Mouse (Mus musculus) embryonic facial prominence, embryonic 14.5 days (tissue): ENCODE data around the gene Cd68. TPM values are rescaled to one million over a fixed set of nuclear protein-coding genes. Genes with fewer than 3 reads are reported as not detected.

Experiments used
- ATAC-seq: fragments of 200-750 bp; cut with Nextera tagmentation; 2 replicates; pipeline ENCODE4 v1.8.0; 2017; ENCODE audit warnings: low read depth, moderate number of reproducible peaks, moderate TSS enrichment
- DNase-seq: peaks from one replicate; pipeline ENCODE4 v3.0.0-alpha.2; 2015; ENCODE audit warnings: low spot score
- H3K27ac ChIP-seq: fragments of 300-500 bp; sonication (generic); replicated peaks from 2 replicates; pipeline ENCODE4 v1.5.1; 2014; ENCODE audit warnings: low read depth, mild to moderate bottlenecking, low read length, moderate library complexity
- H3K27me3 ChIP-seq: fragments of 300-500 bp; sonication (generic); replicated peaks from 2 replicates; pipeline ENCODE4 v1.6.1; 2014; ENCODE audit warnings: low read length; ENCODE audit not compliant: control insufficient read depth, insufficient read depth
- H3K36me3 ChIP-seq: fragments of 300-500 bp; sonication (generic); 2 replicates; pipeline ENCODE4 v1.6.1; 2014; ENCODE audit warnings: low read length, mixed read lengths; ENCODE audit not compliant: control insufficient read depth, insufficient read depth
- H3K4me1 ChIP-seq: fragments of 300-500 bp; sonication (generic); 2 replicates; pipeline ENCODE4 v1.6.1; 2014; ENCODE audit warnings: antibody characterized with exemption, low read length; ENCODE audit not compliant: control insufficient read depth, insufficient read depth
- H3K4me2 ChIP-seq: fragments of 300-500 bp; sonication (generic); 2 replicates; pipeline ENCODE4 v1.6.1; 2014; ENCODE audit warnings: low read depth, mild to moderate bottlenecking, low read length, moderate library complexity, mixed read lengths
- H3K4me3 ChIP-seq: fragments of 300-500 bp; sonication (generic); 2 replicates; pipeline ENCODE4 v1.5.1; 2014; ENCODE audit warnings: low read depth, mild to moderate bottlenecking, low read length
- H3K9ac ChIP-seq: fragments of 300-500 bp; sonication (generic); 2 replicates; pipeline ENCODE4 v1.6.1; 2014; ENCODE audit warnings: low read depth, mild to moderate bottlenecking, low read length, moderate library complexity, mixed read lengths
- H3K9me3 ChIP-seq: fragments of 300-500 bp; sonication (generic); 2 replicates; pipeline ENCODE4 v1.6.1; 2016; ENCODE audit warnings: low read length; ENCODE audit not compliant: control insufficient read depth
- WGBS: fragments of 180-500 bp; shearing (Covaris S2); extraction: QIAGEN DNeasy Blood & Tissue Kit; methylation state at CpG from one replicate; pipeline ENCODE4 v1.1.7; 2014; 5-methylcytosine and 5-hydroxymethylcytosine counted together
- polyA plus RNA-seq: library from polyadenylated mRNA; unstranded; fragments of >200 nt; fragmentation: Nextera tagmentation; extraction: Ambion mirVana; gene quantifications from 2 replicates; pipeline ENCODE4 v1.2.1, GENCODE M21; 2014

Cd68 gene
- polyA plus RNA-seq, 1 experiment from 2014 or later: 22.0 TPM

- no peak overlapping the region for H3K9ac ChIP-seq
- H3K36me3 ChIP-seq: no peaks in the 10 kb centered on the region
- H3K27me3 ChIP-seq: no peaks in the 10 kb centered on the region
- H3K27ac ChIP-seq: no peak overlapping the region
- H3K4me2 ChIP-seq: no peak overlapping the region
- WGBS: 88% methylated on average over 1 of the region's 1 CpGs
- no peak overlapping the region for H3K4me3 ChIP-seq
- ATAC-seq (no peak), DNase-seq (no peak)
- peaks cover 16% of the 10 kb centered on the region for H3K4me1 ChIP-seq
- no peaks in the 10 kb centered on the region for H3K9me3 ChIP-seq
These were observed 23.9 kb upstream of the Cd68 start for GRCm38 (mm10) chr11:69689891-69690290.

DNA sequence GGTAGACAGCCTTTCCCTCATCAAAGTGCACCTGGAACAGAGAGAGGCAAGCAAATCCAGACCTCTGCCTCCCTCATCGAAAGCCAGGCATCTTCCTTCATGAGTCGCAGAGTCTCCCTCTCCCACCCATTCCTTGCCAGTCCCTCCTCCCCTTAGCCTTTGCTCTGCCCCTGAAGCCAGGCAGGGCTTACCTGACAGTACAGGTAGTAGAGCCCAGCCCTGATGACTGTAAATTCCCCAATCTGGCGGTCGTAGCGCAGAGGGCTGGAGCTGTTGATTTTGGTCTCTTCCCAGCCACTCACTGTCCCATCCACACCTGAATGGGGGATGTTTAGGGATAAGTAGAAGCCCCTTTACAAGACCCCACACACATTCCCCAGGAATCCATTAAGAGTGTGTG, 21.1 kb upstream of the Cd68 start:
- 44% methylated on average over 5 of the region's 5 CpGs for WGBS
- Histone ChIP-seq H3K9ac (peak overlapping the region; percentile 30; the same call in 1 of the 2 replicates), H3K4me3 (no peak overlapping the region), H3K27ac (peak overlapping the region; percentile 71; the same call in 1 of the 2 replicates), H3K4me2 (no peak overlapping the region), H3K27me3 (no peaks in the 10 kb centered on the region), H3K9me3 (no peaks in the 10 kb centered on the region), H3K36me3 (no peaks in the 10 kb centered on the region), H3K4me1 (peaks cover 26% of the 10 kb centered on the region)
- ATAC-seq (no peak), DNase-seq (no peak)

DNA sequence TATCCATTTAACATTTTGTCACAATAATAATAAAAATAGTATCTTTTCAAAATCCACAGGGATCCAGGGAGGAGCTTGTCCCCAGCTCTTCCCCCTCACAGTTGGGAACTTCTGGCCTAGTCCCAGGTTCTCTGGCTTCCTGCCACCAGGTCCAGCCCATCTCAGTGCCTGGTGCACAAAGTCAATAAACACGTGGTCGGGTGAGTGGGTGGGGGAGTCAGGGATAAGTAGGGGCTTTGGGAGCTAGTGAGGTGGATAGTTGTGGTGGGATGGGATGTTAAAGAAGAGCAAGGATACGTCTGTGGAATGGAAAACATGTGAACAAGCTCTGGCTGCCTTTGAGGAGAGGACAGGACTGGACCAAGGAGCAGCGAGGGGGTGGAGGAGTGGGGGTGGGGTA, 20.4 kb upstream of the Cd68 start:
- WGBS: 12% methylated on average over 4 of the region's 4 CpGs
- ATAC-seq (no peak), DNase-seq (peak; percentile 70)
- Histone ChIP-seq H3K4me2 (no peak overlapping the region; the same call in 1 of the 2 replicates), H3K27me3 (no peaks in the 10 kb centered on the region), H3K27ac (peak overlapping the region; percentile 71; the same call in 1 of the 2 replicates), H3K9ac (peak overlapping the region; percentile 30; the same call in 1 of the 2 replicates), H3K9me3 (no peaks in the 10 kb centered on the region), H3K36me3 (no peaks in the 10 kb centered on the region), H3K4me3 (no peak overlapping the region), H3K4me1 (peaks cover 26% of the 10 kb centered on the region)

DNA sequence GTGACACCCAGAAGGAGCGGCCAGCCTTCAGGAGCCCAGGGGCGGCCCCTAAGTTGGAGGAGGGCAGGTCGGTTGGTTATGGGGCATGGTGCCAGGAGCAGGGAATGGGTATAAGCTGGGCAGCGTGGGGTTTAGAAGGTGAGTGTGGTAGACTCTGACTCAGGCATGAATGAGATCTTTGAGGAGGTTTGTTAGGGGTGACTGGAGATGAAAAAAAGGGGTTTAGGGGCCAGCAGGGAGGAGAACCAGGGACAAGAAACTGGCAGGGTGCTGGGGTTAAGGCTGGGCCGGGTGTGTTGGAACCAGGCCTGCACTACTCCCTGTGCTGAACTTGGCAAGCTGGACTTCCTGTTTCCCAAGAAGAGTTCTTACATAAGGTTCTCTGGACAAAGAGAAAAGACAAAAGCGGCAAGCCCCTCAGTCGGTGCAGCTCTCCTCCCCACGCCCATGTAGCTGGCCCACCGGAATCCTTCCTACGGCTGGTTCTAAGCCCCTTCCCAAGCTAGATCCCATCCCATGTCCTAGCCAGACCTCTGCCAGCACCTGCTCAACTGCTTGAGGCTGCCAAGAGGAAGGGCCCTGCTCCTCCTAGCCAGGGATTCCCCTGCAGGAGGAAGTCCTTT, 19.7 kb upstream of the Cd68 start, which contains the start of gene Tnfsf13:
TSS of gene Tnfsf13 (minus strand) at position 259 of the 623 bp plus-strand sequence.
- WGBS: 65% methylated on average over 10 of the region's 10 CpGs
- Histone ChIP-seq H3K27ac (peak within 1 kb of the TSS; percentile 71), H3K36me3 (no peaks in the 10 kb centered on the region), H3K9ac (peak within 1 kb of the TSS; percentile 30; the same call in 1 of the 2 replicates), H3K27me3 (no peaks in the 10 kb centered on the region), H3K4me3 (no peak within 1 kb of the TSS), H3K4me2 (peak within 1 kb of the TSS; percentile 15), H3K9me3 (no peaks in the 10 kb centered on the region), H3K4me1 (peaks cover 29% of the 10 kb centered on the region)
- DNase-seq: peak; percentile 49
- ATAC-seq: no peak

DNA sequence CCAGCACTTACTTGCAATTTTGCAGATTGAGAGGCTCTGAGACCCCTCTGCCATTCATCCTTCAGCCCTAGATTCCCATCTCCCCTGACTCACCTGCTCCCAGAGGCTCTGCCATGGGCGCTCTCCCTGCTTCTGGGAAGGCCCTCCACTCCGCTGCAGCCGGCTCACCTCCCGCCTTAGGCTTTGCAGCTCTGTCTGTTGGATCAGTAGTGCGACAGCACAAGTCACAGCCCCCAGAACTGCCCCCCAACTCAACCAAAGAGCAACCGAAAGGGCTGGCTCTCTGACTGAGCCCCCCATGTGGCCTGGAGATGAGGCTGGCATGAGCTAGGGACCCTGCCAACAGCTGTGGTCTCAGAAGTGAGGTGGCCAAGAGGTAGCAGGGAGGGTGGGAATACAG, 19.0 kb upstream of the Cd68 start:
- no peak overlapping the region for H3K4me3 ChIP-seq
- ATAC-seq: no peak
- no peaks in the 10 kb centered on the region for H3K27me3 ChIP-seq
- WGBS: 86% methylated on average over 6 of the region's 6 CpGs
- H3K9ac ChIP-seq: no peak overlapping the region
- H3K9me3 ChIP-seq: no peaks in the 10 kb centered on the region
- DNase-seq: no peak
- peaks cover 36% of the 10 kb centered on the region for H3K4me1 ChIP-seq
- H3K27ac ChIP-seq: no peak overlapping the region
- peaks cover 4% of the 10 kb centered on the region; the same call in 1 of the 2 replicates for H3K36me3 ChIP-seq
- no peak overlapping the region for H3K4me2 ChIP-seq

DNA sequence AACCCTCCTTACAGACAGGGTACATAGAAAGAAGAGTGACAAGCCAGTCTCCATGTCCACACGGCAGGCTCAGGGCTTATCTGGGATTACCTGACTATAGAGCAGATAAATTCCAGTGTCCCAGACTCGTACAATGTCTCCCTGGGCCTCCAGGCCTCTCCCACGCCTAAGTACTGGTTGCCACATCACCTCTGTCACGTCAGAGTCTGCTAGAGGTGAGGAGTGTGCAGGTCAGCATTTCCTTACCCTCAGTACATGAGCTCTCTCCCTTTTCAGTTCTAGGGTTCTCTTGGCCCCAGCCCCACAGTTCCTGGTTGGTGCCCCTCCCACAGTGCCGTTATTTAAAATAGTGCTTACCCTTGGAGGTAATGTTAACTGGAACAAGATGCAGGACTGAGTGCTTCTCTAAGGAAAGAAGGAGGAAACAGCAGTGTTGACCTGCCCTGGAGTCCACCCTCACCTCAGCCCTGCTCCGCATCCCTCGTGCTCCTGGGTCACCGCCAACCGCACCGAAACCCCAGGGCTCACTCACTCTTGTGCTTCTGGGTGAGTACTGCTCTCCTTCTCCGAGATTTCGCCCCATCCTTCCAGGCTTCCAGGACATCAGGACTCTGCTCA, 18.3 kb upstream of the Cd68 start:
- Histone ChIP-seq H3K27me3 (no peaks in the 10 kb centered on the region), H3K27ac (peak overlapping the region; percentile 97), H3K9ac (0 out of 2 replicates have a peak overlapping the region, but pooled peaks have one; percentile 63), H3K4me1 (peaks cover 36% of the 10 kb centered on the region), H3K9me3 (no peaks in the 10 kb centered on the region), H3K4me3 (no peak overlapping the region), H3K4me2 (no peak overlapping the region), H3K36me3 (peaks cover 8% of the 10 kb centered on the region; the same call in 1 of the 2 replicates)
- no peak for ATAC-seq
- DNase-seq: no peak
- WGBS: 80% methylated on average over 12 of the region's 12 CpGs

GRCm38 (mm10) chr11:69683576-69683975, 17.6 kb upstream of the Cd68 start:
- H3K36me3 ChIP-seq: peaks cover 15% of the 10 kb centered on the region
- H3K9ac ChIP-seq: peak overlapping the region; percentile 63
- peak overlapping the region; percentile 97 for H3K27ac ChIP-seq
- peak overlapping the region; percentile 75 for H3K4me2 ChIP-seq
- peaks cover 36% of the 10 kb centered on the region for H3K4me1 ChIP-seq
- ATAC-seq: no peak
- no peaks in the 10 kb centered on the region for H3K27me3 ChIP-seq
- H3K9me3 ChIP-seq: no peaks in the 10 kb centered on the region
- peak overlapping the region; percentile 75; the same call in 1 of the 2 replicates for H3K4me3 ChIP-seq
- 71% methylated on average over 7 of the region's 7 CpGs for WGBS
- no peak for DNase-seq

GRCm38 (mm10) chr11:69682840-69683533, 17.0 kb upstream of the Cd68 start:
- WGBS: 8% methylated on average over 12 of the region's 12 CpGs
- H3K9me3 ChIP-seq: no peaks in the 10 kb centered on the region
- H3K4me2 ChIP-seq: peak overlapping the region; percentile 75
- H3K4me1 ChIP-seq: peaks cover 36% of the 10 kb centered on the region
- peak overlapping the region; percentile 97 for H3K27ac ChIP-seq
- DNase-seq (peak; percentile 95), ATAC-seq (peak; percentile 41)
- peaks cover 21% of the 10 kb centered on the region for H3K36me3 ChIP-seq
- peak overlapping the region; percentile 75 for H3K4me3 ChIP-seq
- H3K27me3 ChIP-seq: no peaks in the 10 kb centered on the region
- peak overlapping the region; percentile 91 for H3K9ac ChIP-seq
